Mouse (Mus musculus): ENCODE measurements around the gene Stil.

- TF ChIP-seq CTCF (IDR thresholded peaks at IDR 0.05) = no peak
- TF ChIP-seq EP300 (IDR thresholded peaks at IDR 0.05) = no peak
These were observed 79.2 kb downstream of the Stil start for GRCm38 (mm10) chr4:115078892-115079820.
